Mouse (Mus musculus): ENCODE measurements around the gene Btbd3. TPM values are rescaled to one million over a fixed set of nuclear protein-coding genes. Genes with fewer than 3 reads are reported as not detected.

Btbd3 gene
- polyA plus RNA-seq, 1 experiment from 2014 or later = 28.3 TPM

- Histone ChIP-seq H3K4me3 (replicated peaks; ENCODE audit: low read length) (no peak overlapping the region), H3K9me3 (ENCODE audit: control insufficient read depth, low read length) (no peaks in the 10 kb centered on the region), H3K36me3 (ENCODE audit: control insufficient read depth, insufficient read depth) (no peaks in the 10 kb centered on the region), H3K27me3 (replicated peaks; ENCODE audit: control insufficient read depth, insufficient read depth, low read length) (no peaks in the 10 kb centered on the region), H3K27ac (ENCODE audit: low read length) (no peak overlapping the region), H3K4me2 (ENCODE audit: low read length) (no peak overlapping the region), H3K4me1 (replicated peaks; ENCODE audit: control insufficient read depth, insufficient read depth, low read length) (no peaks in the 10 kb centered on the region), H3K9ac (replicated peaks; ENCODE audit: low read depth, low read length) (no peak overlapping the region)
- 8% methylated on average over 4 of the region's 4 CpGs for WGBS
- ATAC-seq = no peak
These were observed 275.6 kb downstream of the Btbd3 start for GRCm38 (mm10) chr2:138531992-138532391.

GRCm38 (mm10) chr2:138539655-138540054 lies 283.3 kb downstream of the Btbd3 start:
- Histone ChIP-seq H3K27me3 (replicated peaks; ENCODE audit: control insufficient read depth, insufficient read depth, low read length) (no peaks in the 10 kb centered on the region), H3K27ac (ENCODE audit: low read length) (no peak overlapping the region), H3K4me3 (replicated peaks; ENCODE audit: low read length) (no peak overlapping the region), H3K9me3 (ENCODE audit: control insufficient read depth, low read length) (no peaks in the 10 kb centered on the region), H3K9ac (replicated peaks; ENCODE audit: low read depth, low read length) (no peak overlapping the region), H3K4me1 (replicated peaks; ENCODE audit: control insufficient read depth, insufficient read depth, low read length) (no peaks in the 10 kb centered on the region), H3K36me3 (ENCODE audit: control insufficient read depth, insufficient read depth) (no peaks in the 10 kb centered on the region), H3K4me2 (ENCODE audit: low read length) (no peak overlapping the region)
- WGBS = 61% methylated on average over 3 of the region's 3 CpGs
- ATAC-seq = no peak

DNA sequence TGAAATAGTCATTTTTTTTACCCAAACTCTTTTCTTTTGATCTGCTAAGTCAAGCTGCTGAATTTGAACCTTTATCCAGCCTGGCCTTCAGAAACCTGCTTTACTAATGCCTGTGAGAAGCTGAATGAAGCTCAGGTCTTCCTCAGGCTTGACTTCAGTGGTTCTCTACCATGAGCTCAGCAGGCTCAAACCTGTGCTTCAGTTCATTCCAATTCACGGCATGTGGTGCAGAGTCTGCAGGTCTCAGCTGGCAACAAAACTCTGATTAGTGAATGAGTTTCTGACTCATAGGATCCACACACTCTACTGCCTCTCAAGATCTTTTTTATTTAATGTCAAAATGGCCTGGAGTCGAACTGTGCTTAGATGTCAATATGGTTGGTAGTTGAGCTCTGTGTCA lies 292.6 kb downstream of the Btbd3 start:
- no peaks in the 10 kb centered on the region for H3K27me3 ChIP-seq (replicated peaks; ENCODE audit: control insufficient read depth, insufficient read depth, low read length)
- H3K36me3 ChIP-seq (ENCODE audit: control insufficient read depth, insufficient read depth) = no peaks in the 10 kb centered on the region
- no peak overlapping the region for H3K4me2 ChIP-seq (ENCODE audit: low read length)
- no peaks in the 10 kb centered on the region for H3K9me3 ChIP-seq (ENCODE audit: control insufficient read depth, low read length)
- peaks cover 7% of the 10 kb centered on the region; the same call in 1 of the 2 replicates for H3K4me1 ChIP-seq (replicated peaks; ENCODE audit: control insufficient read depth, insufficient read depth, low read length)
- ATAC-seq = no peak
- no peak overlapping the region for H3K9ac ChIP-seq (replicated peaks; ENCODE audit: low read depth, low read length)
- no peak overlapping the region for H3K4me3 ChIP-seq (replicated peaks; ENCODE audit: low read length)
- 73% methylated on average over 2 of the region's 2 CpGs for WGBS
- no peak overlapping the region for H3K27ac ChIP-seq (ENCODE audit: low read length)

- Histone ChIP-seq H3K9me3 (ENCODE audit: control insufficient read depth, low read length) (no peaks in the 10 kb centered on the region), H3K4me3 (replicated peaks; ENCODE audit: low read length) (no peak overlapping the region), H3K9ac (replicated peaks; ENCODE audit: low read depth, low read length) (no peak overlapping the region), H3K4me1 (replicated peaks; ENCODE audit: control insufficient read depth, insufficient read depth, low read length) (peaks cover 7% of the 10 kb centered on the region; the same call in 1 of the 2 replicates), H3K4me2 (ENCODE audit: low read length) (no peak overlapping the region), H3K27ac (ENCODE audit: low read length) (no peak overlapping the region; the same call in 1 of the 2 replicates), H3K27me3 (replicated peaks; ENCODE audit: control insufficient read depth, insufficient read depth, low read length) (no peaks in the 10 kb centered on the region), H3K36me3 (ENCODE audit: control insufficient read depth, insufficient read depth) (no peaks in the 10 kb centered on the region)
- 22% methylated on average over 5 of the region's 5 CpGs for WGBS
- ATAC-seq = peak; percentile 97
These were observed 295.2 kb downstream of the Btbd3 start for GRCm38 (mm10) chr2:138551516-138551915.

DNA sequence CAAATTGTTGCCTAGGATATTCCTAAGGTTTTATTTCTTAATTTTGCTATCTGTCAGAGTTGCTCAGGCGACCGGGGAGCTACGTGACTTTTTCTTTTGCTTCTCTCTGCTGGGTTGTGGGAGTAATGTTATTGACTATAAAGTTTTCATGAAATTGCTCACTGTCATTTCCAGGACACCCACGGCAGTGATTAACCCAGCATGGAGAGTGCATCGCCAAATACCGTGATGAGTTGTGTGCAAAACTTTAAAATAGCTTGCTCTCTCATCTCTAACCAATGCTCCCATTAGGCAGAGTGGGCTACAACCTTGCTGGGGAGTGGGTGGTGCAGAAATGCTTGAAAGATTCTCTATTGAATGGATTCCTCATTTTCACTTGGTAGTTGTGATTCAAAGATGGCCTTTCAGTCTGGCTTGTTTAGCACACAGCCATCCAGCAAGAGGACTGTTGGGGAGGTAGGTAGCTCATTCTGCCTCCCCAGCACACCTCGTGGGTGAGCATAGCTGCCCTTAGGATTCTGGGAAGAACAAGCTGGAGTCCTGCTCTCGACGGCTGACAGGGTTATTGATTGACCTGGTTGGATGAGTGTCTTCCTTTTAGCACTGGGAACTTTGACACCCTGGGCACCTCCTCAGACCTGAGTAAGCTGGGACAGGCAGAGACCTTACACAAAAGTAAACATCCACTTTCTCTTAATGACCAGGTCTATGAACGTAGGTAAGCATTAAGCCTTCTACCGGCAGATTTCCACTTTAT lies 298.9 kb downstream of the Btbd3 start:
- no peak overlapping the region for H3K4me3 ChIP-seq (replicated peaks; ENCODE audit: low read length)
- no peak for ATAC-seq
- H3K27ac ChIP-seq (ENCODE audit: low read length) = no peak overlapping the region
- 89% methylated on average over 11 of the region's 11 CpGs for WGBS
- H3K4me2 ChIP-seq (ENCODE audit: low read length) = no peak overlapping the region
- no peaks in the 10 kb centered on the region for H3K9me3 ChIP-seq (ENCODE audit: control insufficient read depth, low read length)
- H3K9ac ChIP-seq (replicated peaks; ENCODE audit: low read depth, low read length) = no peak overlapping the region
- H3K4me1 ChIP-seq (replicated peaks; ENCODE audit: control insufficient read depth, insufficient read depth, low read length) = peaks cover 7% of the 10 kb centered on the region; the same call in 1 of the 2 replicates
- no peaks in the 10 kb centered on the region for H3K27me3 ChIP-seq (replicated peaks; ENCODE audit: control insufficient read depth, insufficient read depth, low read length)
- no peaks in the 10 kb centered on the region for H3K36me3 ChIP-seq (ENCODE audit: control insufficient read depth, insufficient read depth)

GRCm38 (mm10) chr2:138585930-138586329 lies 329.6 kb downstream of the Btbd3 start:
- Histone ChIP-seq H3K27ac (ENCODE audit: low read length) (no peak overlapping the region), H3K4me1 (replicated peaks; ENCODE audit: control insufficient read depth, insufficient read depth, low read length) (no peaks in the 10 kb centered on the region), H3K4me2 (ENCODE audit: low read length) (no peak overlapping the region), H3K36me3 (ENCODE audit: control insufficient read depth, insufficient read depth) (no peaks in the 10 kb centered on the region), H3K4me3 (replicated peaks; ENCODE audit: low read length) (no peak overlapping the region), H3K27me3 (replicated peaks; ENCODE audit: control insufficient read depth, insufficient read depth, low read length) (no peaks in the 10 kb centered on the region), H3K9ac (replicated peaks; ENCODE audit: low read depth, low read length) (no peak overlapping the region), H3K9me3 (ENCODE audit: control insufficient read depth, low read length) (no peaks in the 10 kb centered on the region)
- ATAC-seq = no peak
- 90% methylated on average over 2 of the region's 2 CpGs for WGBS

- no peak overlapping the region for H3K27ac ChIP-seq (ENCODE audit: low read length)
- H3K27me3 ChIP-seq (replicated peaks; ENCODE audit: control insufficient read depth, insufficient read depth, low read length) = no peaks in the 10 kb centered on the region
- H3K4me1 ChIP-seq (replicated peaks; ENCODE audit: control insufficient read depth, insufficient read depth, low read length) = no peaks in the 10 kb centered on the region
- H3K9me3 ChIP-seq (ENCODE audit: control insufficient read depth, low read length) = no peaks in the 10 kb centered on the region
- 70% methylated on average over 2 of the region's 2 CpGs for WGBS
- no peak for ATAC-seq
- H3K4me2 ChIP-seq (ENCODE audit: low read length) = no peak overlapping the region
- H3K9ac ChIP-seq (replicated peaks; ENCODE audit: low read depth, low read length) = no peak overlapping the region
- no peak overlapping the region for H3K4me3 ChIP-seq (replicated peaks; ENCODE audit: low read length)
- H3K36me3 ChIP-seq (ENCODE audit: control insufficient read depth, insufficient read depth) = no peaks in the 10 kb centered on the region
These were observed 331.0 kb downstream of the Btbd3 start for GRCm38 (mm10) chr2:138587335-138587734.

DNA sequence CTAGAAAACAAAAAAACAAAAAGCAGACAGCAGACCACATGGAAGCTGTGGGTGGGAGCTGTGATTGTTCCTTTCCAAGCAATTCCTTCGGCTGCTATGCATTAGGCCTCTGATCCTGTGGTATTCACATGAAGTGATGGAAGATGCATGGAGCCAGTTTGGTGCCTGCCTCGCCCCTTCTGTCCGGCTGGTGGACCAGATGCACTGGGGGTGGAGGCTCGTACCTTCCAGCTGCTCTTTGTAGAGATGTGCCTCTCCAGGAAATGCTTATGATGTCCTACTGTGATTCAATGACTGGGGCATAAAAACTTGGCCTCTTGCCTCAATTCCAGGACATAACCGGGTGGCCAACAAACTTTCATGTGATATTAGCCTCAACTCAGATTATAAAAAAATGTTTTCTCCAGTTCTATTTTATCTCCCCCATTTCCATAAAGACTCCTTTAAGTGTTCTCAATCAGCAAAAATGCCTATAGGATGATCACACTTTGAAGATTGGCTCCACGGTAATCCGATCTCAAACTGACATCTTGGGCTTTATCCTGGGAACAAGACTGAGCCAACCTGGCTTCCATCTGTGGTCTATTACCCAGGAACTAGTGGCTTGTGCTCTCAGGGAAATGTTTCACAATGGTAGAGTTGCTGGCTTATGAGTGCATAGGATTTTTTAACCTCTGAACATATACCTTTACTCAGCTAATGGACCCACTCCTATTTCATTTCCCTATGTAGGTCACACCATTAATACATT lies 331.6 kb downstream of the Btbd3 start:
- H3K36me3 ChIP-seq (ENCODE audit: control insufficient read depth, insufficient read depth) = no peaks in the 10 kb centered on the region
- H3K27ac ChIP-seq (ENCODE audit: low read length) = no peak overlapping the region
- no peaks in the 10 kb centered on the region for H3K4me1 ChIP-seq (replicated peaks; ENCODE audit: control insufficient read depth, insufficient read depth, low read length)
- no peaks in the 10 kb centered on the region for H3K27me3 ChIP-seq (replicated peaks; ENCODE audit: control insufficient read depth, insufficient read depth, low read length)
- 88% methylated on average over 7 of the region's 7 CpGs for WGBS
- no peak overlapping the region for H3K4me2 ChIP-seq (ENCODE audit: low read length)
- no peak overlapping the region for H3K4me3 ChIP-seq (replicated peaks; ENCODE audit: low read length)
- H3K9me3 ChIP-seq (ENCODE audit: control insufficient read depth, low read length) = no peaks in the 10 kb centered on the region
- no peak overlapping the region for H3K9ac ChIP-seq (replicated peaks; ENCODE audit: low read depth, low read length)
- ATAC-seq = no peak

DNA sequence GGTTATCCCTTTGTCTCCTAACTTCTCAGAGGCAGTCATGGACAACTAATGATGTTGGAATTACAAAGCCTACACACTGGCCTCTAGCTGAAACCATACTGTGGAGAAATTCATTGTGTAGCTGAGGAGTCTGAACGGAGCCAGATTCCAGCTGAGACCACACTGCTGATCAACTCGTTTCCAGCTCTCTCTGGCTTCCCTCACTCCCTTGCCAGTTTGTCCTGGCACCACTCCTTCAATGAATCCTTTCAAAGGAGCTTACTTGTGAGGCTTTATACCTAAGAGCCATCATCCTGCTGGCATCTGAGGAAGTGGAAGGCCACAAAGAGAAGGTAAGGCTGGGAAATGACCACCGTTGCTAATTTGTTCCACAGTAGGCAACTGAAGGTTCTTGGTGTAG lies 332.7 kb downstream of the Btbd3 start:
- H3K4me3 ChIP-seq (replicated peaks; ENCODE audit: low read length) = no peak overlapping the region
- H3K4me2 ChIP-seq (ENCODE audit: low read length) = no peak overlapping the region
- H3K4me1 ChIP-seq (replicated peaks; ENCODE audit: control insufficient read depth, insufficient read depth, low read length) = no peaks in the 10 kb centered on the region
- no peaks in the 10 kb centered on the region for H3K27me3 ChIP-seq (replicated peaks; ENCODE audit: control insufficient read depth, insufficient read depth, low read length)
- 44% methylated on average over 3 of the region's 3 CpGs for WGBS
- H3K9me3 ChIP-seq (ENCODE audit: control insufficient read depth, low read length) = no peaks in the 10 kb centered on the region
- no peak for ATAC-seq
- H3K9ac ChIP-seq (replicated peaks; ENCODE audit: low read depth, low read length) = no peak overlapping the region
- no peaks in the 10 kb centered on the region for H3K36me3 ChIP-seq (ENCODE audit: control insufficient read depth, insufficient read depth)
- H3K27ac ChIP-seq (ENCODE audit: low read length) = no peak overlapping the region
